Mouse (Mus musculus) ZHBTc4 (cell line): ENCODE measurements around the gene Upk3b.

Source experiments
- DNase-seq: peaks from one replicate; pipeline ENCODE4 v3.0.0-alpha.2; 2011; ENCODE audit warnings: low read depth, low spot score

The Upk3b gene

DNA sequence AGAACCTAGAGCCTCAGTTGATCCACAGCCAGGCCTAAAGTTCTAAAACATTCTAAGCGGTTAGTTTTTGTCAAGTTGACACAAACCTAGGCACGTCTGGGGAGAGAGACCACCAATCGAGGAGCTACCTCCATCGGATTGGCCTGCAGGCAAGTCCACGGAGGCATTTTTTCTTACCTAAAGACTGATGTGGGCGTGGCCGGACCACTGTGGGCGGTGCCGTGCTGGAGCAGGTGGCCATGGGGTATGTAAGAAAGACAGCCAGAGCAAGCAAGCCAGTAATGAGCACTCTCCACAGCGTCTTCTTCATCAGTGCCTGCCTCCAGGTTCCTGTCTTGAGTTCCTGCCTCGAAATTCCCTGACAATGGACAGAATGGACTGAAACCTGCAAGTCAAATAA, 35.2 kb downstream of the Upk3b start:
- peak; percentile 82 for DNase-seq

- DNase-seq, result no peak
These were observed 36.8 kb downstream of the Upk3b start for GRCm38 (mm10) chr5:136075076-136075475.

- peak; percentile 77 for DNase-seq
These were observed 38.0 kb downstream of the Upk3b start for GRCm38 (mm10) chr5:136076284-136076683.

DNA sequence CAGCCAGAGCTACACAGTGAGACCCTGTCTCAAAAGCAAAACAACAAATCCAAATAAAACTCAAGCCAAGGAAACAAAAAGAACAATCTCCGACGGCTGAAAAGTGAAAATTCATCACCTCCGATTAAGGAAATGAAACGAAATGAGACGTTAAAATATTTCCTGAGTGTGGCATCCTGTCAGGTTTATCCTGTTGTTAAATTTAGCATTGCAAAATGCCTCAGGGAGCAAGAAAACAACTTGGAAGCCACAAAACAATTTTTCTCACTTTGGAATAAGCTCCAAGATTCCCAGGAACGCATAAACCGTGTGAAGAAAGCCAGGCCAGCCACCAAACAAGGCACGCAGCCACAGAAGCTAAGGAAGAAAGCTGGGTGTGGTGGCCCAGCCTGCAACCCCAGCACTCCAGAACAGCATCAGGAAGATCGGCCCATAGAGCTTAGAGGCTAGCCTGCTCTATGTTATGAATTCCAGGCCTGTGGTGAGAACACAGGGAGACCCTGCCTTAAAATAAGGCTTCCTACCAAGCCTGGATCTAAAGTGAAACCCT, 38.8 kb downstream of the Upk3b start:
- DNase-seq, result no peak

DNA sequence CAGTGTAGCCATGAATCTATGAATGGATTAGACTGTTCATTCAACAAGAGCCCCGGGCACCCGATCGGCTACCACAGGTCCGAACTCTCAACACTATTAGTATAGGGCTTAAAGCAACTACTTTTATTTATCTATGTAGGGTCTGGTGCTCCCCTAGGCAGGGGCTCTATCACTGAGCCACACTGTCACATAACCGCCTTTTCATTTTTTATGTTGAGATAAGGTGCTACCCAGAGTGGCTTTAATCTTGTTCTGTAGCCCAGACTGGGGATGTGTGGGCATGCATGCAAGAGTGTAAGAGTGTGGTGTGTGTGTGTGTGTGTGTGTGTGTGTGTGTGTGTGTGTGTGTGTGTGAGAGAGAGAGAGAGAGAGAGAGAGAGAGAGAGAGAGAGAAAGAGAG, 39.8 kb downstream of the Upk3b start:
- DNase-seq, result no peak

DNA sequence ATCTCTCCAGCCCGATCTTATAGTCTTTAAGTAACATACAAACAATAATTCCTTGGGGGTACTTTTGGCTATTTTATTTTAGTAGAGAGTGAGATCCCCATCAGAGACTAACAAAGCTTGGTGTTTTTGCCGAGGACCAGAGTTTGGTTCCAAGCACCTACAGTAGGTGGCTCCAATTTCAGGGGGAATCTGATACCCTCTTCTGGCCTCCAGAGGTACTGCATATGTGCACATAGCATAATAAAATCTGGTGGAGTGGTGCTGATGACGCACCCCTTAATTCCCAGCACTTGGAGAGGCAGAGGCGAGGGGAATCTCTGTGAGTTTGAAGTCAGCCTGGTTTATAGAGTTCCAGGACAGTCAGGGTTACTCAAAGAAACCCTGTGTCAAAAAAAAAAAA, 44.0 kb downstream of the Upk3b start:
- peak; percentile 67 for DNase-seq

DNA sequence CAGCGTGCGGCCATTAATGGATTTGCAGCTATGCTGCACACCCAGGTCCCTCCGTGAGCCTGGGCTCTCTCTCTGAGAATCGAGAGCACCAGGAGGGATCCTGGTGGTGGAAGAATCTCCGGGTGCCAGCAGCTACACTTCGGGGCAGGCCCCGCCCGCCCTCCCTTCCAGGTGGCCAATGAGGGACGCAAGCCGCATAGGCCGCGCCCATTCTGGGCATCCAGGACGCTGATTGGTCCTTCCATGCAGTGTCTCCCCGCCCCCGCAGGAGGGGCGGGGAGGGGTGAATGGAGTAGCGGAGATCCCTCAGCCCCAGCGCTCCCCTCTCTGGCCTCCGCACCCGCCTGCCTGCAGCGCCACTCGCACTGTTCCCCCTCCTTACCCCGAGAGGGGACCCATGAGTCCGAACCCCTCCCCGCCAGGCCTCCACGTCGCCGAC, 45.4 kb downstream of the Upk3b start, which contains the start of gene Rasa4:
TSS of gene Rasa4 (plus strand) at position 248 of the 439 bp plus-strand sequence.
- peak; percentile 98 for DNase-seq

DNA sequence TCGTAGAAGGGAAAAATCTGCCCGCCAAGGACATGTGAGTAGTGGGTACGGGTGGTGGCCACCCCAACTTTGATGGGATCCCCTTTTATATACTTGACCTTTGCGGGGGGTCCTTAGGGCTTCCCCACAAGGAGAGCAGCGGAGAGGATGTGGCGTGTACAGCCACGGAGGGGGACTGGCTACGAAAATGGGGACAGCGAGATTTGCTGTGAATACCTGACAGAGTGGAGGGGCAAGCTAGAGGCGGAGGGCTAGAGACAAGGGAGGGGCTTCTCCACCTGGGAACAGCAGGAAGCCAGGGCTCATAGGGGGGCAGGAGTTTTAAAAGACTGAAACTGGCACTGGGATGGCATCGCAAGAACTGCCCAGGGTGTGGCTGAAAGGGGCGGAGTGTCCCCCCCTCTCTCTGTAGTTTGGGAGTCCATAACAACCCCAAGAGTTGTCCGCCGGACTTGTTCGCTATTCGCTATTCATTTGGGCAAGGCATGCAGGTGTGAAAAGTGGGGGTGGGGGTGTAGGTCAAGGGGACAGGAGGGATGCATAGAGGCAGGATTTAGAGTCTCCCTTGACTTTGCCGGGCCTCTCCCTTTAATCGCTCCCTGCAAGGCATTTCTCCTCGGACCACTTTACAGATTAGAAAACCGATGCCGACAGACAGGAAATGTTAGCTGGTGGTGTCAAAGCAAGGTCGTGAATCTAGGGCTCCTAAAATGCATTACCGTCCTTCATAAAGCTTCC, 46.0 kb downstream of the Upk3b start:
- no peak for DNase-seq

GRCm38 (mm10) chr5:136084891-136085651, 46.8 kb downstream of the Upk3b start:
- DNase-seq, result peak; percentile 42

DNA sequence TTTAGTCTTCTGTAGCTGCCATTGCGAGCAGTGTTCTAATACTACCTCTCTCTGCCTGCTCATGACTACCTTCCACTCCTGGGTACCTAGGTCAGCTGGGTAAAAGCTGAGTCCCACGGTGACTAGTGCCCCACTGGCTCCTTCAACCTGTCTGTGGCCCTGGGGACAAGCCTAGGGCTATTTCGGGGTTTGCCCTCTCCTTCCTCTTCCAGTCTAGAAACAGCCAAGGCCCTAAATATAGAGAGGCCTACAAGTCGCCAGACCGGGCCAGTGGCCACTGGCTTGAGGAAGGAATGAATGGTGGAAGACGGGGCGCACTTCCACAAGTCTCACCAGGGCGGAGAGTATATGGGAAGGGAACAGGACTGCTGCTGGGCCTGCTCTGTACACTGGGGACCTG, 48.0 kb downstream of the Upk3b start:
- DNase-seq, result no peak

- DNase-seq, result peak; percentile 58
These were observed 50.7 kb downstream of the Upk3b start for GRCm38 (mm10) chr5:136088821-136089575.

- no peak for DNase-seq
These were observed 53.6 kb downstream of the Upk3b start for GRCm38 (mm10) chr5:136091927-136092326.

DNA sequence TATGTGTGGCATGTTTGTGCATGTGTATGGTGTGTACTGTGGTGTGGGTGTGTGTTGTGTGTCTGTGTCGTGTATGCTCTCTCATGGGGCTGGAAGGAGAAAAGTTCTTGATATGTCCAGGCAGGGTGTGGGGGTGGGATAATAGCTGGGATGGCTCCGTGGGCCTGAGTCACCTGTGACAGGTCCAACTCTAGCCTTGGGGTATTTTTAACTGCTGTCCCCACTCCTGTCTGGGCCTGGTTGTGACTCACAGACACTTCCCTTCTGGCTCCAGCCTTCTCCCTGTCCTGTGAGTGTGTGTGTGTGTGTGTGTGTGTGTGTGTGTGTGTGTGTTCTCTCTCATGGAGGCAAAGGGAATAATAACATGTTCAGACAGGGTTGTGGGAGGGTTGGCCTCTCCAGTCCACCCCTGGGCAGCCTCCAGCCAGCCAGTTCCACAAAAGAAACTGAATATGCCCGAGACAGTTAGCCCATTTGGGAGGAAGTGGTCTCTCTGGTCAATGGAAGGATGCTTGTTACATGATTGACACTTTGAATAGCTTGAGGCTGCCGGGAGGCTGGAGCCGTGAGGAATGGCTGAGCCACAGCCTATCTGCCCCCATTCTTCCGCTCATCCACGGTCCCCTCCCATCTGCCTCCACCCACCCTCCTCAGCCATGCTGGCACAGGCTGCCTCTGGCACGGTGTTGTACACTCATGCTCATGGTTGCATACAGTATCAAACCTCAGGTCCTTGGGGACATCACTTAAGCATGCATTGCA, 56.1 kb downstream of the Upk3b start:
- no peak for DNase-seq

DNA sequence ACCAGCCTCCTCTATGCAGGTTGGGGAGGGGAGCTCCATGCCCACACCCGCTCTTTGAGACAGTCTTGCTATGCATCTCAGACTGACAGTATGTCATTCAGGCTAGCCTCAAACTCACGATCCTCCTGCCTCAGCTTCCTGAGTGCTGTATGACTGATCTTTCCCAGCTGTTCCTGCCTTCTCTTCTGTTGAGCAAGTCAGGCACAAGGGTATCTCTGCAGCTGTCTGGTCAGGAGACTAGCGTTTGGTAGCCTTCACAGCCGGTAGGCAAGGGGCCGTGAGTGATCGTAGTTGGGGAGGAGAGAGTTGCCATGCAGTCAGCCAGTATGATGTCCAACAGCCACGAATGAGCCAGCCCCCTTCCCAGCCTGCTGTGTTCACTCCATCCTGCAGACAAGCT, 56.8 kb downstream of the Upk3b start:
- no peak for DNase-seq
